Mouse (Mus musculus) CD4-positive naive resting alpha-beta T cell, adult 57 days (primary cell): ENCODE results near the gene Vmn2r112. TPM values are rescaled to one million over a fixed set of nuclear protein-coding genes. Genes with fewer than 3 reads are reported as not detected.

Experiments used
- total RNA-seq: library from RNA; stranded (reverse); gene quantifications from one replicate; pipeline ENCODE4 v1.2.4, GENCODE M21; 2023

The Vmn2r112 gene
- not detected for total RNA-seq

GRCm38 (mm10) chr17:22600651-22601050 lies at the start of gene Vmn2r112:
Vmn2r112 (plus strand) TSS chr17:22600951.

GRCm38 (mm10) chr17:22573382-22573781 lies 27.4 kb upstream of the Vmn2r112 start, which contains the start of gene Vmn2r111:
Vmn2r111 (minus strand) TSS chr17:22573482.

Other genes with a start within 250 kb of the Vmn2r112 start
- 8.7 TPM for gene Zfp944, start 239.6 kb upstream of the Vmn2r112 start, total RNA-seq
- gene Zfp758, start 239.5 kb upstream of the Vmn2r112 start, total RNA-seq, result 10.6 TPM
- gene Zfp946, start 176.7 kb upstream of the Vmn2r112 start, total RNA-seq, result 4.4 TPM
- not detected for gene Vmn2r111, start 27.5 kb upstream of the Vmn2r112 start, total RNA-seq